Mouse (Mus musculus): Measurements from ENCODE around the gene Castor1. TPM values are rescaled to one million over a fixed set of nuclear protein-coding genes. Genes with fewer than 3 reads are reported as not detected.

The Castor1 gene
- polyA plus RNA-seq, 1 experiment from 2014 or later: 15.2 TPM

- H3K4me1 ChIP-seq: peaks cover 62% of the 10 kb centered on the region
- peak overlapping the region; percentile 79 for H3K27ac ChIP-seq
- H3K4me2 ChIP-seq: no peak overlapping the region
- peak; percentile 50; the same call in 1 of the 2 replicates for ATAC-seq (ENCODE audit: insufficient number of reproducible peaks, low FRiP score, low TSS enrichment, low read depth)
- H3K9me3 ChIP-seq: no peaks in the 10 kb centered on the region
- no peaks in the 10 kb centered on the region for H3K27me3 ChIP-seq
- 0 out of 2 replicates have a peak, but pooled peaks cover 6% of the 10 kb centered on the region for H3K36me3 ChIP-seq
- WGBS: 61% methylated on average over 3 of the region's 3 CpGs
- H3K4me3 ChIP-seq: no peak overlapping the region
- no peak overlapping the region for H3K9ac ChIP-seq
Measured at GRCm38 (mm10) chr11:4192757-4193156, 25.3 kb upstream of the Castor1 start.

GRCm38 (mm10) chr11:4193420-4193819 is 24.6 kb upstream of the Castor1 start:
- H3K9ac ChIP-seq: no peak overlapping the region
- no peak overlapping the region for H3K4me3 ChIP-seq
- H3K36me3 ChIP-seq: 0 out of 2 replicates have a peak, but pooled peaks cover 6% of the 10 kb centered on the region
- H3K4me2 ChIP-seq: no peak overlapping the region
- H3K4me1 ChIP-seq: peaks cover 56% of the 10 kb centered on the region
- no peak for ATAC-seq (ENCODE audit: insufficient number of reproducible peaks, low FRiP score, low TSS enrichment, low read depth)
- H3K27me3 ChIP-seq: no peaks in the 10 kb centered on the region
- H3K27ac ChIP-seq: peak overlapping the region; percentile 79
- no peaks in the 10 kb centered on the region for H3K9me3 ChIP-seq

- no peak for ATAC-seq (ENCODE audit: insufficient number of reproducible peaks, low FRiP score, low TSS enrichment, low read depth)
- Histone ChIP-seq H3K4me2 (no peak overlapping the region), H3K27ac (no peak overlapping the region), H3K27me3 (no peaks in the 10 kb centered on the region), H3K9me3 (no peaks in the 10 kb centered on the region), H3K4me1 (peaks cover 42% of the 10 kb centered on the region), H3K36me3 (0 out of 2 replicates have a peak, but pooled peaks cover 6% of the 10 kb centered on the region), H3K9ac (no peak overlapping the region), H3K4me3 (no peak overlapping the region)
- WGBS: 82% methylated on average over 3 of the region's 3 CpGs
Measured at GRCm38 (mm10) chr11:4195597-4196031, 22.4 kb upstream of the Castor1 start.

- H3K9me3 ChIP-seq: no peaks in the 10 kb centered on the region
- H3K4me2 ChIP-seq: no peak overlapping the region
- 0 out of 2 replicates have a peak, but pooled peaks cover 6% of the 10 kb centered on the region for H3K36me3 ChIP-seq
- H3K27me3 ChIP-seq: no peaks in the 10 kb centered on the region
- no peak overlapping the region for H3K9ac ChIP-seq
- peaks cover 32% of the 10 kb centered on the region for H3K4me1 ChIP-seq
- 60% methylated on average over 8 of the region's 8 CpGs for WGBS
- no peak for ATAC-seq (ENCODE audit: insufficient number of reproducible peaks, low FRiP score, low TSS enrichment, low read depth)
- no peak overlapping the region for H3K4me3 ChIP-seq
- no peak overlapping the region for H3K27ac ChIP-seq
Measured at GRCm38 (mm10) chr11:4196636-4197035, 21.4 kb upstream of the Castor1 start.

- no peak for ATAC-seq (ENCODE audit: insufficient number of reproducible peaks, low FRiP score, low TSS enrichment, low read depth)
- Histone ChIP-seq H3K27ac (no peak overlapping the region; the same call in 1 of the 2 replicates), H3K36me3 (peaks cover 6% of the 10 kb centered on the region; the same call in 1 of the 2 replicates), H3K27me3 (no peaks in the 10 kb centered on the region), H3K4me3 (no peak overlapping the region), H3K4me1 (peaks cover 21% of the 10 kb centered on the region; the same call in 1 of the 2 replicates), H3K9ac (no peak overlapping the region), H3K4me2 (no peak overlapping the region), H3K9me3 (no peaks in the 10 kb centered on the region)
- WGBS: 67% methylated on average over 1 of the region's 1 CpGs
Measured at GRCm38 (mm10) chr11:4197691-4198090, 20.3 kb upstream of the Castor1 start.

- peaks cover 17% of the 10 kb centered on the region for H3K36me3 ChIP-seq
- H3K4me1 ChIP-seq: peaks cover 16% of the 10 kb centered on the region
- H3K27ac ChIP-seq: no peak overlapping the region
- WGBS: 60% methylated on average over 11 of the region's 11 CpGs
- H3K4me2 ChIP-seq: no peak overlapping the region
- no peaks in the 10 kb centered on the region for H3K27me3 ChIP-seq
- no peak overlapping the region for H3K4me3 ChIP-seq
- H3K9ac ChIP-seq: no peak overlapping the region
- H3K9me3 ChIP-seq: no peaks in the 10 kb centered on the region
- no peak for ATAC-seq (ENCODE audit: insufficient number of reproducible peaks, low FRiP score, low TSS enrichment, low read depth)
Measured at GRCm38 (mm10) chr11:4201981-4202700, 15.9 kb upstream of the Castor1 start.

- H3K4me3 ChIP-seq: no peak overlapping the region
- H3K27ac ChIP-seq: peak overlapping the region; percentile 47; the same call in 1 of the 2 replicates
- no peak overlapping the region for H3K9ac ChIP-seq
- peaks cover 27% of the 10 kb centered on the region for H3K36me3 ChIP-seq
- ATAC-seq (ENCODE audit: insufficient number of reproducible peaks, low FRiP score, low TSS enrichment, low read depth): no peak
- H3K9me3 ChIP-seq: no peaks in the 10 kb centered on the region
- no peaks in the 10 kb centered on the region for H3K27me3 ChIP-seq
- H3K4me2 ChIP-seq: no peak overlapping the region
- 79% methylated on average over 12 of the region's 12 CpGs for WGBS
- peaks cover 11% of the 10 kb centered on the region for H3K4me1 ChIP-seq
Measured at GRCm38 (mm10) chr11:4202995-4203704, 14.9 kb upstream of the Castor1 start.

- H3K9ac ChIP-seq: no peak overlapping the region
- H3K4me1 ChIP-seq: peaks cover 11% of the 10 kb centered on the region
- H3K36me3 ChIP-seq: peaks cover 33% of the 10 kb centered on the region
- H3K4me2 ChIP-seq: no peak overlapping the region
- no peaks in the 10 kb centered on the region for H3K27me3 ChIP-seq
- H3K9me3 ChIP-seq: no peaks in the 10 kb centered on the region
- 12% methylated on average over 2 of the region's 2 CpGs for WGBS
- peak overlapping the region; percentile 47; the same call in 1 of the 2 replicates for H3K27ac ChIP-seq
- ATAC-seq (ENCODE audit: insufficient number of reproducible peaks, low FRiP score, low TSS enrichment, low read depth): no peak
- H3K4me3 ChIP-seq: no peak overlapping the region
Measured at GRCm38 (mm10) chr11:4203705-4204074, 14.3 kb upstream of the Castor1 start.

- Histone ChIP-seq H3K27me3 (no peaks in the 10 kb centered on the region), H3K36me3 (peaks cover 47% of the 10 kb centered on the region), H3K9ac (no peak overlapping the region), H3K27ac (no peak overlapping the region), H3K4me3 (no peak overlapping the region), H3K9me3 (no peaks in the 10 kb centered on the region), H3K4me2 (no peak overlapping the region), H3K4me1 (peaks cover 11% of the 10 kb centered on the region)
- WGBS: 72% methylated on average over 5 of the region's 5 CpGs
- ATAC-seq (ENCODE audit: insufficient number of reproducible peaks, low FRiP score, low TSS enrichment, low read depth): no peak
Measured at GRCm38 (mm10) chr11:4205097-4205655, 12.8 kb upstream of the Castor1 start.

GRCm38 (mm10) chr11:4205951-4206350 is 12.1 kb upstream of the Castor1 start:
- Histone ChIP-seq H3K27ac (no peak overlapping the region), H3K9ac (no peak overlapping the region), H3K36me3 (peaks cover 55% of the 10 kb centered on the region), H3K9me3 (no peaks in the 10 kb centered on the region), H3K4me3 (no peak overlapping the region), H3K4me2 (no peak overlapping the region), H3K4me1 (peaks cover 11% of the 10 kb centered on the region), H3K27me3 (no peaks in the 10 kb centered on the region)
- WGBS: 86% methylated on average over 7 of the region's 7 CpGs
- no peak for ATAC-seq (ENCODE audit: insufficient number of reproducible peaks, low FRiP score, low TSS enrichment, low read depth)

- Histone ChIP-seq H3K36me3 (peaks cover 61% of the 10 kb centered on the region), H3K4me3 (no peak overlapping the region), H3K4me2 (no peak overlapping the region), H3K27me3 (no peaks in the 10 kb centered on the region), H3K9ac (no peak overlapping the region), H3K27ac (no peak overlapping the region), H3K4me1 (peaks cover 11% of the 10 kb centered on the region), H3K9me3 (no peaks in the 10 kb centered on the region)
- ATAC-seq (ENCODE audit: insufficient number of reproducible peaks, low FRiP score, low TSS enrichment, low read depth): no peak
- WGBS: 68% methylated on average over 6 of the region's 6 CpGs
Measured at GRCm38 (mm10) chr11:4206563-4206962, 11.5 kb upstream of the Castor1 start.

GRCm38 (mm10) chr11:4207655-4208054 is 10.4 kb upstream of the Castor1 start:
- 93% methylated on average over 9 of the region's 9 CpGs for WGBS
- Histone ChIP-seq H3K27ac (no peak overlapping the region), H3K36me3 (peaks cover 72% of the 10 kb centered on the region), H3K27me3 (no peaks in the 10 kb centered on the region), H3K4me3 (no peak overlapping the region), H3K4me2 (no peak overlapping the region), H3K4me1 (peaks cover 11% of the 10 kb centered on the region), H3K9me3 (no peaks in the 10 kb centered on the region), H3K9ac (no peak overlapping the region)
- ATAC-seq (ENCODE audit: insufficient number of reproducible peaks, low FRiP score, low TSS enrichment, low read depth): no peak

Data from limb, embryonic 15.5 days (tissue).